Mouse (Mus musculus) testis, postnatal 10 days (tissue): ENCODE measurements at regions not wholly inside any gene's neighbourhood (a gene's known extent, or its start where the extent isn't known, plus 50 kb on each side); places are given as distances from the start of the nearest gene placed in this dataset.
A peak's percentile ranks its signal among the peaks of the same experiment; 100 is the strongest.
"Not testable (repeated sequence)": the region's sequence is repeated elsewhere in the genome, so short reads cannot be mapped to it uniquely, and the experiment has no call there.

Experiments
- DNase-seq: peaks from one replicate; pipeline ENCODE4 v3.0.0; 2021; ENCODE audit warnings: low spot score

DNA sequence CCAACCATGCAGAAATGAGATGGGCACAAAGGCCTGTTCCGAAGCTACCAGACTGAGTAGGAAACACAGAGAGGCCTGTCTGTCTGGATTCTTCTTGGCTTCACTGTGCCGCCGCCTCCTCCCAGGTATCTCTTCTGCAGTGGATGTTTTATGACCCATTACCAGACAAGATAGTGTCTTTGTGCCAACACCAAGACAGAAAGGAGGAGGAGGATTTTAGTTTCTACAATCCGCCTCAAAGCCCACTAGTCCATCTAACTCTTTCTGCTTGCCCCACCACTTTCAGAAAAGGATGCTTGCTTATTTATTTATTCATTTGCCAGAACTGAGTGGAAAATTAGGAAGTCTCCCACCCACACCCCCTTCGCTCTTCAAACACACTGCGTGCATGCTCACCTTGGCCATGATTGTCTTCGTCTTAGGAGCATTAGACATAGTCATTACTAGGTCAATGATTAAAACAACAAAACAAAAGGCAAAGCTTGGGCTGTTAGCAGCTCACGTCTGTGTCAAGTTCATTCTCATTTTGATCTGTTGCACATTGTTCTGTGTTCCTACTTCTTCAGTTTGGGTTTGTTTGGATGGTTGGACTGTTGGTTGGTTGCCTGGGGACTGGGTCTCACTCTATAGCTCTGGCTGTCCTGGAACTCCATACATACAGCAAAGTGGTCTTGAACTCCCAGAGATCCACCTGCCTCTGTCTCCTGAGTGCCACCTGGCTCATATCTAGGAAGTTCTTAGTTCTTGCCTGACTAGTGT is 61.7 kb upstream of the Cpm start:
- DNase-seq: no peak

DNA sequence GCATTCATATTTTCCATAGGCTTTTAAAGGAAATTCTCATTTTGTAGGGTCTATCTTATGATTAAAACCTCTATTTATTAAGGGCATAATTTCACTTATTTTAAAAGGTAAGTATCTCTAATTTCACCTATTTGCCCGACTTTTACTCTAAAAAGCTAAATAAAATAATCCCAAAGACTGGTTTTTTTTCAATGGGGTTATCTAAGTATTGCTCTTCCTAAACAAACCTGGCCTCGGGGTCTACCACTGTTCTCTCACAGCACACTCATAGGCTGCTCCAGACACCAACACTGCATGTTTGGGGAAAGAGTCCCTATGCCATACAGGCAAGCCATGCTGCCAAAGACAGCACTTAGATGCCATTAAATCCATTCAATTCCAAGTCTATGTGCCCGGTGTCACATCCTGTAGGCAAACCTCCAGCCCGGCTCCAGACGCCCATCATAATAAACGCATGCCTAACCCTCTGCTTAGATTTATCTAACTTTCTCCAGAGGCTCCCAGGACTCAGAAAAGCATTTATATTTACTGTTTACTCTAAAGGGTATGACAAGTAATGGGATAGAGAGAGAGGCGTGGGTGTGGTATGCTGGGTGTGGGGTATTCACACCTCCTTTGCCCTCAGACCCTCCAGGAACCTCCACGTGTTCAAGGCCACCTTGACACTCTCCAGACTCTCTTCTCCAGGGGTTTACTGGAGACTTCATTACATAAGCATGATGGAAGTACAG is 62.5 kb upstream of the Cpm start:
- no peak for DNase-seq

DNA sequence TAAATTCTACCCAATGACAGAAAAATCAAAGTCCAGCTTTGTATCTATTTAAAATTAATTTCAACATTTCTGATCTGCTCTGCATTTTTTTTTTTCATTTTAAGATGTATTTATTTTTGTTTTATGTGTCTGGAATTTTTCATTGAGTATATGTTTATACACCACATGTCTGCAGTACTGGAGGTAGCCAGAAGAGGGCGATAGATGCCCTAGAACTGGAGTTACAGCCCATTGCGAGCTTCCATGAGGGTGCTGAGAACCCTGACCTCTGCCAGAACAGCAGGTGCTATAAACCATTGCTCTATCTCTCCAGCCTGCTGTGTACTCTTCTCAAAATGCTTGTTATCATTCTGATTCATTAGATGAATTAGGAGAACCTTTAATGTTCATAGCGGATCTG is 63.1 kb upstream of the Cpm start:
- peak; percentile 54 for DNase-seq

DNA sequence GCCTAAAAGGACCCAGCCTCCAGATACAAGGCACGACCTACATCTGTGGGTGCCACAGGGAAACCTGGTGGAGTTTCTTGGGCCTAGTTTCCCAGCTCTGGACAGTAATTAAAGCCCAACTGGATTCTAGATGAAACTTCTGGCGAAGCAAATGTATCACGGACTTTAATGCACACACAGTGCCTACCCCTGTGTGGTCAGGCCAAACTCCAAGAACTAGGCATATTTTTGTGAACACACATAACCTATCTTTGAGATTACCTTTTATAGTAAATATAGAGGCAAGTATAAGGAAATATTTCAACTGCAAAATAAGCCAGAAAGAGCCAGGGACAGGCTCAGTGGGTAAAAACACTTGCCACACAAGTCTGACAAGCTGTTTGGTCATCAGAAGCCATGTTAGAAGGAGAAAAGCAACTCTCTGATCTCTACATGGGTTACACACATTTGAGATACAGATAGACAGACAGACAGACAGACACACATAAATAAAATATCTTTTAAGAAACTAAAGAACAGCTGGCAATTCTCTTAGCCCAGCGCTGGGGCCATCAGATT is 63.7 kb upstream of the Cpm start:
- DNase-seq: no peak

DNA sequence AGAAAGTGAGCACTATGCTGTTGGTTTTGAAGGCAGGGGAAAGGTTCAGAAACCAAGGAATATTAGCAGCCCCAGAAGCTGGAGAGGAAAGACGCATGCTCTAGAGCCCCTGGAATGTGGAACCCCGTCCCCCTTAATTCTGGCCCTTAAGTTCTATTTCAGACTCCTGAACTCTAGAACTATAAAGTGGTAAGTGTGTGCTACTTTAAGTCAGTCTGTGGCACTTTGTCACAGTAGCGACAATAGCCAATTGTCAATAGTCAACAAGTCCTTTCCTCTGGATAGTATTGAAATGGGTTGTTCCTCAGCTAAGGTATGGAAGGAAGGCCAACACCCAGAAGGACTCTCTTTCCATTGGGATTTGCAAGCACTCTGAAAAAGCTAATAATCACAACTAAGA is 64.2 kb upstream of the Cpm start:
- no peak for DNase-seq

DNA sequence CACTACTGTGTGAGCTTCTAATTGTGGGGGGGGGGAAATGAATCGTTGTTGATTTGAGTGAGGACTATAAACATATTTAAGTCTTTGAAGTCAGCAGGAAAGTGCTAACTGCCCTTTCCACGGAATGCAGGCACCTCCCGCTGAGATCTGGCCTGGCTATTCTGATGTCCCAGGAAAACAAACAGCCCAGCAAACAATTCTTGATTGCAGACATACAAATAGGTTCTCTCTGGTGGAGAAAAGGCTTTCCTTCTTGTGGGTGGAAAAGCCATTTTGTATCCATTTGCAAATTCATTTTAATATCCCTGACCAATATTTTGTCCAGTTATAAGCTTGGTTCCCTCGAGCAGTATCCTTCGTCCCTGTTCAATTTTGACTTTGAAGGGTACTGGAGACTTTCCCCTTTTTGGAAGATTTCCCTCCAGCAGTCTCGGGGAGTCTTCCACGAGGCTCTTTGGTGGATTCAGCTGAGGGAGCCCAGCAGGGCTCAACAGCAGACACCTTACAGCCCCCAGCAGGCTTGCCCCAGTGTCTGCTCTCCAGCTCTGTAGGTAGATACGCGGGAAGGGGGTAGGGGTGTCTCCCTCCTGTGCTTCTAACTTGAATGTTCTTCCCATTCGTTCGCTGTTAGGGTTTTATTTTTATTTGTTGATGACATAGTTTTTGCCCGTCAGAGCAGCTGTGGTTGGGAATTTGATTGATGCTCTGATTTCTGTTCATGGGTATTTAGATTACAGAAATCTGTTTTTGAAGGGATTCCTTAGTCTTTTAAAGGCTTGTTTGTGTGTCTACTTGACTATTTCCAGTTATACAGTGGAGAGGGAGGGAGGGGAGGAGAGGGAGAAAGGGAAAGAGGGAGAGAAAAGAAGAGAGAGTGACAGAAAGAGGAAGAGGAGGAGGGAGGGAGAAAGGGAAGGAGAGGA is 64.9 kb upstream of the Cpm start:
- DNase-seq: no peak

DNA sequence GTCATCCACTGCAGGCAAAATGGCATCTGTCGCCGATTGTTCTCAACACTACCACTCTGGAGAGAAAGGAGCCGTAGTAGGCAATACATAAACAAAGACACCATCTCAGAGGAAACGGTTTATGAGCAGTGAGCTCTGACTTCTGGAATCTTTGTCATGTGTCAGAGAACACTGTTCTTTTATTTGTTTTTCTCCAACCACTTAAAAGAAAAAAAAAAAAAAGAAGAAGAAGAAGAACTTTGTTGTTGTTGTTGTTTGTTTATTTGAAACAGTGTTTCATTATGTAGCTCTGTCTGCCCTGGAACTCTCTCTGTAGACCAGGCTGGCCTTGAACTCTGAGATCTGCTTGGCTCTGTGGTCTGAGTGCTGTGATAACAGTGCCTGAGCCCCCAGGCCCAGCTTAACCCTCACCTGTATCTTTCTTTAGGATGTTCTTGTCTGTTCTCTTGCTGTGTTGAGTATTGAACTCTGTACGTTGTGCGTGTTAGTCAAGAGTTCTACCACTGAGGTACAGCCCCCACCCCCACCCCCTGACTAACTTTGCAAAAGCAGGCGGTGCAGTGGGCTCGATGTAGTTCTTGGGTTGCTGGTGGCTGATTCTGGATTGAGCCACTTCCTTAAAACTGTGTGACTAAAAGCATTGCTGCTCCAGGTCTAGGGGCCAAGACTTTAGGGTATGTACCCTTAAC is 65.7 kb upstream of the Cpm start:
- DNase-seq: no peak

DNA sequence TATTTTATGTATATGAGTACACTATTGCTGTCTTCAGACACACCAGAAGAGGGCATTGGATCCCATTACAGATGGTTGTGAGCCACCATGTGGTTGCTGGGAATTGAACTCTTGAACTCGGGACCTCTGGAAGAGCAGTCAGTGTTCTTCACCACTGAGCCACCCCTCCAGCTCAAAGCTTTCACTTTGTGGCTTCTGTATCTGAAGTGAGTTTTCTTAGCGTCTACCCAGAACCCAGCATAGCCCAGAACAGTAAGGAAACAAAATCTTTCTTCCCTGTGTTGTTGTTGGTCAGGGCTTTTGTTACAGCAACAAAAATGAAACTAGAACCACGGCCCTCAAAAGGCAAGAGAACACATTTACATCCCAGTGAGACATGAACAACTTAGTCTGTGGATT is 66.5 kb upstream of the Cpm start:
- DNase-seq: not testable (repeated sequence)

DNA sequence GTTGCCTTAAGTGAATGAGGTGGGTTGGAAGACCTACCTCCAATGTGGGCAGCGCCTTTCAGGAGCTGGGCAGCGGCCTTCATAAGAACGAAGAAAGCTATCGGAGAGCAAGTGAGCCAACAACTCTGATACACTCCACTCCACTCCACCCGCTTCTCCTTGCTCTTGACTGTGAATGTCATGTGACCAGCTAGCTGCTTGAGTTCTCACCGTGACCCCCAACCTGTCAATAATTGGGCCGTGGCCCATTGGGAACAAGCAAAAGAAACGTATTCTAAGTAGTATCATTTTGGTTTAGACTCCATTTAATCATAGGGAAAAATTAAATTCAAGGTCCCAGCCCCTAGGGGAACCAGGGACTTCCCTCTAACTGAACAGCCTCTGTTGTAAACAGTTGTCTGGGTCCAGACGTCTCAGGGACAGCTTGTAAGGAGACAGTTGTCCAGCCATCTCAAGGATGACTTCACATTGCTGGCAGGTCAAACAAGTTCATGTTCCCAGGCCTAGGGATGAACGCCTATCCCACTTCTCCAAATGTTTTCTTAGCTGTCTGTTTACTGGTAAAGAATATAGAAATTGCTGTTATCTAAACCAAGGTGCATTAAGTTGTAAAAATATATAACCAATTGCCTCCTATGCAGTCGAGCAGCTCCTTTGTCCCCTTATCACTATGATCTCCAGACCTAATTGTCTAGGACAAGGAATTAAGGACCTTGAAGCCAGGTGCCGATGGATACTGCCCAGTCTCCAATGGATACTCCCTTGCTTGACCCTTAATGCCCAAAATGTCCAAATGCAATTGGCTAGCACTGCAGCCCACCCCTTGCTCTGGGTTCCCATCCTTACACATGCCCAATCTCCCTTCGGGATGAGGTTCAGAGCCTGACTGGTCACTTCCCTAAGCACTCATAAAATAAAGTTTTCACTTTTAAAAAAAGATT is 67.1 kb upstream of the Cpm start:
- no peak for DNase-seq

DNA sequence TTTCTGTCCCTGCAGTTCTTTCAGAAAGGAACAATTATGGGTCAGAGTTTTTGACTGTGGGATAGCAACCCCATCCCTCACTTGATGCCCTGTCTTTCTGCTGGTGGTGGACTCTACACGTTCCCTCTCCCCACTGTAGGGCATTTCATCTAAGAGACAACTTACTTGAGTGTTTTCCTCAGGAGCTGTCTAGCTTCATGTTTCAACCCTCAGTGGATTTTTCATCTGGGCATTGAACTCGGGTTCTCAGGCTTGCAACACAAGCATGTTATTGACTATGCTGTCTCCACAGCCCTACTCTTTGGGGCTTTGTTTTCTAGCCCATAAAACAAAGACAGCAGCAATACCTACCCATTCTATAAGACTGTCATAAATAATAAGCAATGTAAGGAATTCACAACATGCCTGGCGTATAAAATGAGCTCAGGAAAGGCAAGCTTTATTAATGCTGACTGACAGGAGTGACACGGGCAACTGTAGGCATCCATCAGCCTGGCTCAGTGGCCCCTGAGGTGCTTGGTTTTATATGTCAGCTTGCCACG is 68.0 kb upstream of the Cpm start:
- DNase-seq: no peak

DNA sequence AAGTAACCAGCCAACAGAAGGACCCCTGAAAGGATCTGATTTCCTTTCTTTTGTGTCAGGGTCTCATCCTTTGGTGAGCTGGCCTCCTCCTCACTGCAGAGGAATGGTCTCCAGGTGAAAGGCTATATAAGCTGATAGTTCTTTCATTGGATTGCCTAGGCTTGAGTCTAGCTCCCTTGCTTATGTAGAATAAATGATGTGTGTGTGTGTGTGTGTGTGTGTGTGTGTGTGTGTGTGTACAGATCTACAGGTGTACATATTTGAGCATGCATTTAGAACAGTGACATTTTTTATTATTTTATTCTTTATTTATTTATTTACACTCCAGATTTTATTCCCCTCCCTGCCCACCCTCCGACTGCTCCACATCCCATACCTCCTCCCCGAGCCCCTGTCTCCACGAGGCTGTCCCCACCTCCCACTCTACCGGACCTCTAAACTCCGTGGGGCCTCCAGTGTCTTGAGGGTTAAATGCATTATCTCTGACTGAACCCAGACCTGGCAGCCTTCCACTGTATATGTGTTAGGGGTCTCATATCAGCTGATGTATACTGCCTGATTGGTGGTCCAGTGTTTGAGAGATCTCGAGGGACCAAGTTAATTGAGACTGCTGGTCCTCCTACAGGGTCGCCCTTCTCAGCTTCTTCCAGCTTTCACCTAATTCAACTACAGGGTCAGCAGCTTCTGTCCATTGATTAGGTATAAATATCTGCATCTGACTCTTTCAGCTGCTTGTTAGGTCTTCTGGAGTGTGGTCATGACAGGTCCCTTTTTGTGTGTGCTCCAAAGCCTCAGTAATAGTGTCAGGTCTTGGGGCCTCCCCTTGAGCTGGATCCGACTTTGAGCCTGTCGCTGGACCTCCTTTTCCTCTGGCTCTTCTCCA is 68.7 kb upstream of the Cpm start:
- no peak for DNase-seq

DNA sequence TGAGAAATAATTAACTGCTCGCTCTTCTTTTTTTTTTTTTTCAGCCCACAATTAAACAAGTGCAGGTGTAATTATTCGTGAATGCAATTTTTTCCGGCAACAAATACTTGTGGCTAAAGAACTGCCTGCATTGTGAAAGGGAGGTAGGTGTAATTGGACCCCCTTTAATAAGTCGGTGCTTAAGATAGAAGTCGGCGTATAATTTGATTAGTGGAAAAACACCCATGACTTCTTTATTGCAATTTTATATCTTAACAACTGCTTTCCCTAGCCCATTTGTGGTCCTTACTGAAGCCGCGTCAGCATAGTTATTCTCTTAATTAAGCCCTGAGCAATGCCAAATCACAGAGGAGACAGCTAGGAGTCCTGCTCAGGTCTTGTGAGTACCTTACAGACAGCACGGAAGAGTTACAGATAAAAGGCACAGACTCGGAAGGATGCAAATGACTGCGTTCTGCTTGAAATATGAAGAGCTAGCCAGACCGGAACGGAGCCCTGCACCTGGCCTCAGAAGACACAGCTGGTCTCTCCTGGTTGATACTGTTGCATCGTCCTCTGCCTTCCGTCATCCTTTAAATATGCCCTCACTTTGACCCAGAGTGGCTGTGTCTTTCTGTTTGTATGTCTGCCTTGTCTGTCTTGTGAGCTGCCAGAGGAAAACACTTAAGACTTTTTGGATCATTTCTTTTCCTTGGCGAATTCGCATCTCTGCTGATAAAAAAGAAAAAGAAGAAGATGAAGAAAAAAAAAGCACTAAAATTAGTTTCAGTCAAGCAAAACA is 69.5 kb upstream of the Cpm start:
- DNase-seq: no peak

DNA sequence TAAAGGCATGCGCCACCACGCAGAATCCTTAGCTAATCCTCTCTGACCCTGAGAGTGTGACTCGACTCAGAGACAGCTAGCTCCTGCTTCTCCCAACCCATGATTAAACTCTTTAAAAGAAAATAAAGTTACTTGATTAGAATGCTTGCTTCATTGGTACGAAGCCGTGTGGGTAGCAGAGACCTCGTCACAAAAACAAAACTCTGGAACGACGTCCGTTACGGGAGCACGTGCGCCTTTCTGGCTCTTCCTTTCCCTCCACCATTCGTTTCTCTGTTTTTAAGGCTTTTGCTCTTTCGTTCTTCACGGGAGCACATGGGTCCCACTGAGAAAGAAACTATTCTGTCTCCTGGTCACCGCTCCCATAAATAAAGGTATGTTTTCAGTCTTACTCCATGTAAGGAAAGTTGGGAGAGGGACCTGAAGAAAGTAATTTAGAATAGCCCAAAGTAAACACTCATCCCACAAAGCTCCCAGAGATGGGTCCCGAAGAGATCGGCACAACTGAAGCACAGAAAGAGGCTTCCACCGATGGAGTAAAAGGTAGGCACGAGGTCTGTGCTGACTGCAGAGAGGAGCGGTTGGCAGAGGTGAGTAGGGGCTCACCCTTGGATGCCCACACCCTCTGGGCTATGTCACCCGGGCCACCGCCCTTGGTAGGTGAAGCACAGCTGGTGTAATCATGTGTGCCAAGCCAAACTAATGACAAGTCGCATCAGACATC is 70.2 kb upstream of the Cpm start:
- no peak for DNase-seq

DNA sequence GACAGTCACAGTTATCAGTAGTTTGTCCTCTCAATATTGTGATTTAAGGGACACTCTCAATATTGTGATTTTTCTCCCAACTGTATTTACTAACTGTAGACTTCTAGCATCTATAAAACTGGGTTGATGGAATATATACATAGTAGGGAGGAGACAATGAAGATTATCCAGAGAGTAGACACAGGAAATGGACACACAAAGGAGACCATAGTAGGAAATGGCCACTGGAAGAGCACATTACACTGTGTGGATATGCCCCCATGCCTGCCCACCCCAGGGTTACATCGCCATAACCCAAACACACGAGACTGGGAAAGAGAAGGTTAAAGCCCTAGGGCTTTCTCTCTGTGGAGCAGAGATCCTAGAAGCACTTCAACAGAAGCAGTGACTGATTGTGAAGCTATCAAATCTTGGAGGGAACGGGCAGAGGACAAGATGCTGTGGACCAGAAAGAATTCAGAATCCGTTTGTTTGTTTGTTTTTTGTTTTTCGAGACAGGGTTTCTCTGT is 71.0 kb upstream of the Cpm start:
- no peak for DNase-seq

DNA sequence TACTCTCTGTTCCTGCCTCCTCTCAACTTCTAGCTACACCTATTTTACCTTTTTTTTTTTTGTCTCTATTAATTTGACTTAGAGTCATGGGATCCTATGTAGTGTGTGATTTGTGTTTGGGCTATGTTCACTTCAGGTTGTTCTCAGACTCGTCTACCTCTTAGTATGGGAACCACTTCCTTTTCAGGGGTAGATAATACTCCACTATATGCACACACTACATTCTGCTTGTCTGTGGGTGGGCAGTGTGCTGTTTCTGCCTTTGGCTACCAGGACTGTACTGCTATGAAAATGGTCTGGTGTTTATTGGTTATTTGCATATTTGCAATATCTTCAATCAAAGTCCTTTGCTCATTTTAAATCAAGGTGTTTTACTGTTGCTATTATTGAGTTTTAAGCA is 71.6 kb upstream of the Cpm start:
- no peak for DNase-seq

DNA sequence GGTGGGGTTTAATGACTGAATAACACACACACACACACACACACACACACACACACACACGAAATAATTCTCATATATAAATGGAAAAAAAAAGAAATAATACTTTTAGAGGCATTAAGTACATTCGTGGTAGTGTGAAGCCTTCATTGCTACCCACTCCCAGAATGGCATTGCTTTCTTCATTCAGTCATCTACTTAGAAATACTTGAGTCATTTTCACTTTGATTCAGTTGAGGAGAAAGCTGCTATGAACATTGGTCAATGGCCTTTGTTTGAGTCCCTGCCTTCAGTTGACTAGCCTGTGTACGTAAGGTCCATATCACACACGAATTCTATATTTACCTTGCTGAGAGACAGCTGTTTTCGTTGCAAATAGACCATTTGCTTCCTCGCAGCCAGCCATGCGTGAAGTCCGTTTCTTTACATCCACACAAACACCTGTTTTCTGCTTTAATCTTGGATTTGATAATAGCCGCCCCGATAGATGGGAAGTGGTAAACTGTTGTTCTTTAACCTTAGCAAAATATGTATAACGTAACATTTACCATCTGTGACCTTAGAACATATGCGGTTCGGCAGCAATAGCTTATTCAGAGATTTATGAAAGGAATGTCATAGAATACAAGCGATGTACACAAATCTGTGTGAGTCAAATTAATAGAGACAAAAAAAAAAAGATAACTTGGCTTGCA is 72.3 kb upstream of the Cpm start:
- DNase-seq: no peak
